Mouse (Mus musculus) olfactory bulb, adult 2 months (tissue): ENCODE measurements around the gene 5330417H12Rik.

Experiments
- CTCF ChIP-seq: fragments of 200-500 bp; IDR thresholded peaks from 2 replicates; pipeline ENCODE4 v1.5.1; 2012; ENCODE audit warnings: low read depth, mild to moderate bottlenecking, low read length, moderate library complexity; ENCODE audit not compliant: insufficient read depth
- POLR2A ChIP-seq: fragments of 200-500 bp; IDR thresholded peaks from 2 replicates; pipeline ENCODE4 v1.6.1; 2012; ENCODE audit warnings: mild to moderate bottlenecking, low read depth, low read length, moderate library complexity; ENCODE audit not compliant: insufficient read depth

DNA sequence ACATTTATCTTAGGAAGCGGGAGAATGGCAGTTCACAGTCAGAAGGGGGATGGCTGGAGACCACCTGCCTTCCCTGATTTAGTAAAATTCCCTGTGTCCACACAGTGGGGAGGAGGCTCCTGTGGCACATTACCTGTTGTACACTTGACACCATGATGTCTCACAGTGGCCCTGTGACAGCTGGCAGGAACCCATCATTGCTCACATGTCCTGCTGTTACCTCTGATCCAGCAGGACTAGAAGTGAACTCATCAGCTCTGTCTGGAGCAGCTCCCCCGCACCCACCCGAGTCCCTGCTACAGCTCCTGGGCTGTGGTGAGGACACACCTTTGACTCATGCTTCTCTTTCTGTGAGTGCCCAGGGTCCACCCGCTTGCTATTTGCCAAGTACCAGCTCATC, 8.2 kb upstream of the 5330417H12Rik start:
- TF ChIP-seq CTCF = no peak
- TF ChIP-seq POLR2A = no peak
